Mouse (Mus musculus): ENCODE measurements around the gene Pskh1. TPM values are rescaled to one million over a fixed set of nuclear protein-coding genes. Genes with fewer than 3 reads are reported as not detected.

Pskh1 gene
- polyA plus RNA-seq, 1 experiment from 2014 or later, result 29.9 TPM

- WGBS, result 10% methylated on average over 19 of the region's 19 CpGs
- Histone ChIP-seq H3K9me3 (replicated peaks) (no peaks in the 10 kb centered on the region), H3K4me3 (peak overlapping the region; percentile 76), H3K27ac (replicated peaks) (no peak overlapping the region; the same call in 1 of the 2 replicates), H3K36me3 (no peaks in the 10 kb centered on the region), H3K4me1 (peaks cover 31% of the 10 kb centered on the region), H3K27me3 (ENCODE audit: low read depth, poor library complexity, severe bottlenecking) (peaks cover 50% of the 10 kb centered on the region)
- peak; percentile 60 for DNase-seq (ENCODE audit: low spot score)
Measured at GRCm38 (mm10) chr8:105966692-105967311, 66.6 kb downstream of the Pskh1 start.

- H3K9me3 ChIP-seq (replicated peaks), result no peaks in the 10 kb centered on the region
- H3K4me3 ChIP-seq, result no peak overlapping the region
- DNase-seq (ENCODE audit: low spot score), result no peak
- no peaks in the 10 kb centered on the region for H3K36me3 ChIP-seq
- peaks cover 29% of the 10 kb centered on the region for H3K4me1 ChIP-seq
- no peak overlapping the region for H3K27ac ChIP-seq (replicated peaks)
- WGBS, result 80% methylated on average over 1 of the region's 1 CpGs
- H3K27me3 ChIP-seq (ENCODE audit: low read depth, poor library complexity, severe bottlenecking), result peaks cover 40% of the 10 kb centered on the region
Measured at GRCm38 (mm10) chr8:105969367-105969766, 69.1 kb downstream of the Pskh1 start.

- DNase-seq (ENCODE audit: low spot score), result no peak
- Histone ChIP-seq H3K9me3 (replicated peaks) (no peaks in the 10 kb centered on the region), H3K4me1 (peaks cover 11% of the 10 kb centered on the region), H3K27ac (replicated peaks) (no peak overlapping the region), H3K4me3 (no peak overlapping the region), H3K36me3 (no peaks in the 10 kb centered on the region), H3K27me3 (ENCODE audit: low read depth, poor library complexity, severe bottlenecking) (peaks cover 22% of the 10 kb centered on the region)
- WGBS, result 76% methylated on average over 8 of the region's 8 CpGs
Measured at GRCm38 (mm10) chr8:105971019-105971720, 70.9 kb downstream of the Pskh1 start.

GRCm38 (mm10) chr8:105975363-105975762 is 75.1 kb downstream of the Pskh1 start:
- no peaks in the 10 kb centered on the region for H3K4me1 ChIP-seq
- no peak overlapping the region for H3K4me3 ChIP-seq
- no peak for DNase-seq (ENCODE audit: low spot score)
- 0 out of 2 replicates have a peak, but pooled peaks cover 6% of the 10 kb centered on the region for H3K9me3 ChIP-seq (replicated peaks)
- H3K27me3 ChIP-seq (ENCODE audit: low read depth, poor library complexity, severe bottlenecking), result no peaks in the 10 kb centered on the region
- no peaks in the 10 kb centered on the region for H3K36me3 ChIP-seq
- no peak overlapping the region for H3K27ac ChIP-seq (replicated peaks)
- WGBS, result 66% methylated on average over 7 of the region's 7 CpGs

- H3K27ac ChIP-seq (replicated peaks), result no peak within 1 kb of the TSS
- no peaks in the 10 kb centered on the region for H3K36me3 ChIP-seq
- H3K27me3 ChIP-seq (ENCODE audit: low read depth, poor library complexity, severe bottlenecking), result no peaks in the 10 kb centered on the region
- 92% methylated on average over 15 of the region's 15 CpGs for WGBS
- no peaks in the 10 kb centered on the region for H3K4me1 ChIP-seq
- no peak for DNase-seq (ENCODE audit: low spot score)
- no peak within 1 kb of the TSS for H3K4me3 ChIP-seq
- 0 out of 2 replicates have a peak, but pooled peaks cover 6% of the 10 kb centered on the region for H3K9me3 ChIP-seq (replicated peaks)
Measured at GRCm38 (mm10) chr8:105979325-105979724, 79.1 kb downstream of the Pskh1 start, which contains the start of gene Dpep3. TSS of gene Dpep3 (minus strand) at chr8:105979429.

DNA sequence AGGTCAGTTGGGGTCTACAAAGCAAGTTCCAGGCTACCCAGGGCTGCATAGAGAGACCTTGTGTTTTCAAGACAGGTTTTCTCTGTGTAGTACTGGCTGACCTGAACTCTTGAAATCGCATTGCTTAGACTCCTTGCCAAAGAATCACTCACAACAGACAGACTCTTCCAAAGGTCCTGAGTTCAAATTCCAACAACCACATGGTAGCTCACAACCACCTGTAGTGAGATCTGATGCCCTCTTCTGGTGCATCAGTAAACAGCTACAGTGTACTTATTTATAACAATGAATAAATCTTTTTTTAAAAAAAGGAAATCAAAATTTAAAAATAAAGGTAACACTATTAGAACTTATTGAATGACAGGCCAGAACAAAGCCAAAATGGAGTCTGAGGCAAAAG is 80.9 kb downstream of the Pskh1 start:
- no peaks in the 10 kb centered on the region for H3K36me3 ChIP-seq
- DNase-seq (ENCODE audit: low spot score), result no peak
- no peaks in the 10 kb centered on the region for H3K4me1 ChIP-seq
- H3K27me3 ChIP-seq (ENCODE audit: low read depth, poor library complexity, severe bottlenecking), result no peaks in the 10 kb centered on the region
- H3K9me3 ChIP-seq (replicated peaks), result 0 out of 2 replicates have a peak, but pooled peaks cover 6% of the 10 kb centered on the region
- H3K4me3 ChIP-seq, result no peak overlapping the region
- H3K27ac ChIP-seq (replicated peaks), result no peak overlapping the region
- WGBS, result 95% methylated on average over 1 of the region's 1 CpGs

Small RNA genes within 50 kb of the gene (microRNA-seq; reads per million reads assigned to microRNA genes)
- gene Mir7074, result not detected

Other genes with a start within 250 kb of the Pskh1 start
- gene Carmil2, start 214.2 kb upstream of the Pskh1 start, polyA plus RNA-seq (2016; fragmentation: Nextera tagmentation; extraction: Ambion mirVana), result 2.0 and 3.5 TPM in 2 replicates
- gene Acd, start 199.3 kb upstream of the Pskh1 start, polyA plus RNA-seq (2016; fragmentation: Nextera tagmentation; extraction: Ambion mirVana), result 76.5 and 89.9 TPM in 2 replicates
- 25.9 and 28.2 TPM in 2 replicates for gene Pard6a, start 199.3 kb upstream of the Pskh1 start, polyA plus RNA-seq (2016; fragmentation: Nextera tagmentation; extraction: Ambion mirVana)
- gene 4933405L10Rik, start 192.8 kb upstream of the Pskh1 start, polyA plus RNA-seq (2016; fragmentation: Nextera tagmentation; extraction: Ambion mirVana), result not detected in 2 replicates
- 45.1 and 52.7 TPM in 2 replicates for gene Enkd1, start 192.2 kb upstream of the Pskh1 start, polyA plus RNA-seq (2016; fragmentation: Nextera tagmentation; extraction: Ambion mirVana)
- 35.0 and 39.5 TPM in 2 replicates for gene Gfod2, start 141.8 kb upstream of the Pskh1 start, polyA plus RNA-seq (2016; fragmentation: Nextera tagmentation; extraction: Ambion mirVana)
- 9.6 and 11.4 TPM in 2 replicates for gene Ranbp10, start 73.1 kb upstream of the Pskh1 start, polyA plus RNA-seq (2016; fragmentation: Nextera tagmentation; extraction: Ambion mirVana)
- gene Tsnaxip1, start 72.7 kb upstream of the Pskh1 start, polyA plus RNA-seq (2016; fragmentation: Nextera tagmentation; extraction: Ambion mirVana), result 0.22 and 0.23 TPM in 2 replicates
- gene Cenpt, start 47.2 kb upstream of the Pskh1 start, polyA plus RNA-seq (2016; fragmentation: Nextera tagmentation; extraction: Ambion mirVana), result 55.7 and 62.6 TPM in 2 replicates
- gene Thap11, start 45.3 kb upstream of the Pskh1 start, polyA plus RNA-seq (2016; fragmentation: Nextera tagmentation; extraction: Ambion mirVana), result 82.2 and 88.1 TPM in 2 replicates
- 375 and 418 TPM in 2 replicates for gene Nutf2, start 39.9 kb upstream of the Pskh1 start, polyA plus RNA-seq (2016; fragmentation: Nextera tagmentation; extraction: Ambion mirVana)
- 74.0 and 81.5 TPM in 2 replicates for gene Edc4, start 19.6 kb upstream of the Pskh1 start, polyA plus RNA-seq (2016; fragmentation: Nextera tagmentation; extraction: Ambion mirVana)
- gene Nrn1l, start 6.9 kb upstream of the Pskh1 start, polyA plus RNA-seq (2016; fragmentation: Nextera tagmentation; extraction: Ambion mirVana), result 0.39 and 0.54 TPM in 2 replicates
- gene Ctrl, start 33.4 kb downstream of the Pskh1 start, polyA plus RNA-seq (2016; fragmentation: Nextera tagmentation; extraction: Ambion mirVana), result 1.3 and 1.4 TPM in 2 replicates
- 29.1 TPM in 2 replicates for gene Psmb10, start 38.0 kb downstream of the Pskh1 start, polyA plus RNA-seq (2016; fragmentation: Nextera tagmentation; extraction: Ambion mirVana)
- 1.0 and 1.2 TPM in 2 replicates for gene Lcat, start 42.9 kb downstream of the Pskh1 start, polyA plus RNA-seq (2016; fragmentation: Nextera tagmentation; extraction: Ambion mirVana)
- 16.9 and 18.7 TPM in 2 replicates for gene Slc12a4, start 65.7 kb downstream of the Pskh1 start, polyA plus RNA-seq (2016; fragmentation: Nextera tagmentation; extraction: Ambion mirVana)
- not detected in 2 replicates for gene Dpep3, start 79.0 kb downstream of the Pskh1 start, polyA plus RNA-seq (2016; fragmentation: Nextera tagmentation; extraction: Ambion mirVana)
- gene Dus2, start 90.9 kb downstream of the Pskh1 start, polyA plus RNA-seq (2016; fragmentation: Nextera tagmentation; extraction: Ambion mirVana), result 21.4 and 21.5 TPM in 2 replicates
- 0.17 TPM in 1 of 2 replicates, not detected in the other for gene Dpep2nb, start 105.5 kb downstream of the Pskh1 start, polyA plus RNA-seq (2016; fragmentation: Nextera tagmentation; extraction: Ambion mirVana)
- gene Ddx28, start 111.4 kb downstream of the Pskh1 start, polyA plus RNA-seq (2016; fragmentation: Nextera tagmentation; extraction: Ambion mirVana), result 22.6 and 23.0 TPM in 2 replicates
- gene Nfatc3, start 158.4 kb downstream of the Pskh1 start, polyA plus RNA-seq (2016; fragmentation: Nextera tagmentation; extraction: Ambion mirVana), result 5.3 and 5.9 TPM in 2 replicates
- gene Esrp2, start 236.5 kb downstream of the Pskh1 start, polyA plus RNA-seq (2016; fragmentation: Nextera tagmentation; extraction: Ambion mirVana), result 1.5 and 2.0 TPM in 2 replicates
- 13.5 and 15.6 TPM in 2 replicates for gene Pla2g15, start 250.0 kb downstream of the Pskh1 start, polyA plus RNA-seq (2016; fragmentation: Nextera tagmentation; extraction: Ambion mirVana)

Data from midbrain, embryonic 10.5 days (tissue).